27 mouse cellular contexts compared by ENCODE assay signal in genomic region chr13:70832593-70833138, GRCm38 (mm10). TPM values are rescaled to one million over a fixed set of nuclear protein-coding genes. Genes with fewer than 3 reads are reported as not detected.
A peak's percentile ranks its signal among the peaks of the same experiment; 100 is the strongest.
DNase-seq lines count a peak whose midpoint lies in the region; ATAC-seq and TF ChIP-seq lines count a peak whose summit lies in the region.
"Had no signal": no experiment of that assay in that cellular context is flagged by ENCODE, and none has a peak within 500 bp of the region (broad histone marks: within the 10 kb centered on the region; RNA-seq: fewer than 3 reads in every experiment).

No protein-coding gene starts in this region.

- no peak for TF ChIP-seq RAD21 in CH12.LX (IDR thresholded peaks at IDR 0.05; ENCODE audit: low read depth, low read length)

- peak; percentile 34; the same call in 1 of the 2 replicates for ATAC-seq in limb, embryonic 14.5 days (ENCODE audit: low FRiP score, low read depth)
- ATAC-seq in neural tube, embryonic 14.5 days (ENCODE audit: low read depth): peak; percentile 79
- ATAC-seq: CD4-positive, CD25-positive, alpha-beta regulatory T cell, adult 4 months; forebrain, embryonic 14.5 days; forebrain, embryonic 16.5 days had no signal

- in situ Hi-C loops in CH12.LX (cut with MboI; ENCODE audit: low pct_ligation_motif_present, low pct_unique_long_range_greater_than_20kb, low sequenced_read_pairs): no loop called here

- H3K4me3 ChIP-seq in limb, embryonic 14.5 days (replicated peaks; ENCODE audit: low read length): no peak overlapping the region
- H3K4me3 ChIP-seq in limb, embryonic 10.5 days: no peak overlapping the region
- H3K4me3 ChIP-seq in CH12.LX (replicated peaks in 1 of 3; ENCODE audit: low read depth in 2 of 3, low read length in 2 of 3, poor library complexity in 1 of 3): no peak overlapping the region
- H3K4me3 ChIP-seq in neural tube, embryonic 14.5 days (ENCODE audit: low read depth, low read length): no peak overlapping the region
- H3K4me3 ChIP-seq: embryonic facial prominence, embryonic 13.5 days; embryonic facial prominence, embryonic 15.5 days; erythroblast, embryonic 14.5 days; forebrain, embryonic 10.5 days; forebrain, embryonic 12.5 days had no signal

- H3K79me2 ChIP-seq in CH12.LX (replicated peaks; ENCODE audit: control insufficient read depth, extremely low read depth, insufficient read depth, poor library complexity, severe bottlenecking): no peaks in the 10 kb centered on the region

- TF ChIP-seq POLR2A in limb, embryonic 14.5 days (IDR thresholded peaks at IDR 0.05; ENCODE audit: borderline replicate concordance, extremely low read depth, insufficient read depth, insufficient read length): no peak
- TF ChIP-seq POLR2A in CH12.LX (IDR thresholded peaks at IDR 0.05; ENCODE audit: low read depth, low read length): no peak

- H3K4me2 ChIP-seq in limb, embryonic 14.5 days (replicated peaks; ENCODE audit: low read depth, low read length, severe bottlenecking): no peak overlapping the region
- H3K4me2 ChIP-seq in CH12.LX (ENCODE audit: insufficient read depth, low read depth, poor library complexity, severe bottlenecking): no peak overlapping the region
- no peak overlapping the region for H3K4me2 ChIP-seq in neural tube, embryonic 14.5 days (ENCODE audit: low read depth, low read length)
- H3K4me2 ChIP-seq: embryonic facial prominence, embryonic 13.5 days; embryonic facial prominence, embryonic 15.5 days; forebrain, embryonic 12.5 days had no signal

- DNase-seq in limb, embryonic 14.5 days (ENCODE audit: low spot score): no peak
- DNase-seq in limb, embryonic 10.5 days (ENCODE audit: low spot score): no peak
- peak; percentile 23 for DNase-seq in CH12.LX (ENCODE audit: extremely low read depth)
- no peak for DNase-seq in spleen, postnatal 14 days (ENCODE audit: low spot score in 2 of 2)
- no peak for DNase-seq in heart, postnatal 10 days
- DNase-seq: adrenal gland, adult 2 months; adrenal gland, postnatal 10 days; adrenal gland, postnatal 25 days; B cell, adult 2 months; cerebellum, adult 11 months; cerebellum, adult 18-20 months; cerebellum, adult 8-10 months; cerebellum, adult 9-11 months; cerebellum, postnatal 14 days; cerebellum, postnatal 36 days; embryo, embryonic 11 days had no signal

- H3K4me1 ChIP-seq in limb, embryonic 14.5 days (ENCODE audit: control insufficient read depth, insufficient read depth, low read length): no peaks in the 10 kb centered on the region
- H3K4me1 ChIP-seq in limb, embryonic 10.5 days: peaks cover 4% of the 10 kb centered on the region; the same call in 1 of the 2 replicates
- peaks cover 3 to 15% of the 10 kb centered on the region in 2 experiments; a peak in 2 of 4 replicates for H3K4me1 ChIP-seq in CH12.LX (ENCODE audit: control insufficient read depth in 1 of 2, insufficient read depth in 2 of 2)
- H3K4me1 ChIP-seq in neural tube, embryonic 14.5 days (ENCODE audit: control insufficient read depth, insufficient read depth, low read length): 0 out of 2 replicates have a peak, but pooled peaks cover 3% of the 10 kb centered on the region
- H3K4me1 ChIP-seq: embryonic facial prominence, embryonic 15.5 days; forebrain, embryonic 10.5 days; forebrain, embryonic 12.5 days had no signal

- H3K9ac ChIP-seq in limb, embryonic 14.5 days (ENCODE audit: low read depth, low read length, severe bottlenecking): no peak overlapping the region
- no peak overlapping the region for H3K9ac ChIP-seq in CH12.LX (ENCODE audit: insufficient read depth, low read depth)
- no peak overlapping the region for H3K9ac ChIP-seq in neural tube, embryonic 14.5 days (replicated peaks; ENCODE audit: low read depth, low read length)
- H3K9ac ChIP-seq: embryonic facial prominence, embryonic 13.5 days; embryonic facial prominence, embryonic 15.5 days; forebrain, embryonic 12.5 days had no signal

- no peak overlapping the region for H3K27ac ChIP-seq in limb, embryonic 14.5 days (replicated peaks; ENCODE audit: low read depth, low read length)
- H3K27ac ChIP-seq in limb, embryonic 10.5 days: no peak overlapping the region
- H3K27ac ChIP-seq in CH12.LX (ENCODE audit: insufficient read depth, low read depth): no peak overlapping the region
- no peak overlapping the region for H3K27ac ChIP-seq in neural tube, embryonic 14.5 days (ENCODE audit: low read depth, low read length)
- H3K27ac ChIP-seq: embryonic facial prominence, embryonic 13.5 days; embryonic facial prominence, embryonic 15.5 days; forebrain, embryonic 10.5 days; forebrain, embryonic 12.5 days had no signal

- H3K36me3 ChIP-seq in limb, embryonic 14.5 days (ENCODE audit: control insufficient read depth, insufficient read depth, low read length): no peaks in the 10 kb centered on the region
- no peaks in the 10 kb centered on the region for H3K36me3 ChIP-seq in limb, embryonic 10.5 days
- H3K36me3 ChIP-seq in CH12.LX (replicated peaks in 1 of 2; ENCODE audit: control insufficient read depth in 1 of 2, insufficient read depth in 1 of 2, low read length in 1 of 2): no peaks in the 10 kb centered on the region
- no peaks in the 10 kb centered on the region for H3K36me3 ChIP-seq in neural tube, embryonic 14.5 days (ENCODE audit: control insufficient read depth, insufficient read depth, low read length)
- H3K36me3 ChIP-seq: embryonic facial prominence, embryonic 13.5 days; embryonic facial prominence, embryonic 15.5 days; forebrain, embryonic 10.5 days; forebrain, embryonic 12.5 days had no signal

- 88% methylated on average over 6 of the region's 6 CpGs for WGBS in limb, embryonic 14.5 days
- WGBS in limb, embryonic 10.5 days: 90% methylated on average over 6 of the region's 6 CpGs
- WGBS in neural tube, embryonic 14.5 days: 66% methylated on average over 6 of the region's 6 CpGs

- no peak for TF ChIP-seq CTCF in CH12.LX (conservative IDR thresholded peaks at IDR 0.05 in 1 of 2, IDR thresholded peaks at IDR 0.05 in 1 of 2; ENCODE audit: low read depth in 2 of 2, low read length in 2 of 2)

- no peak for TF ChIP-seq EP300 in CH12.LX (IDR thresholded peaks at IDR 0.05; ENCODE audit: low read length)

- no peaks in the 10 kb centered on the region for H3K9me3 ChIP-seq in limb, embryonic 14.5 days (ENCODE audit: control insufficient read depth, low read length)
- H3K9me3 ChIP-seq in limb, embryonic 10.5 days (replicated peaks): no peaks in the 10 kb centered on the region
- H3K9me3 ChIP-seq in CH12.LX (replicated peaks; ENCODE audit: low read length): no peaks in the 10 kb centered on the region
- no peaks in the 10 kb centered on the region for H3K9me3 ChIP-seq in neural tube, embryonic 14.5 days (ENCODE audit: control insufficient read depth, low read length)
- H3K9me3 ChIP-seq: embryonic facial prominence, embryonic 13.5 days; embryonic facial prominence, embryonic 15.5 days; forebrain, embryonic 10.5 days; forebrain, embryonic 12.5 days had no signal

- H3K27me3 ChIP-seq in limb, embryonic 14.5 days (ENCODE audit: control insufficient read depth, insufficient read depth, low read length): no peaks in the 10 kb centered on the region
- no peaks in the 10 kb centered on the region for H3K27me3 ChIP-seq in limb, embryonic 10.5 days (ENCODE audit: low read depth, poor library complexity, severe bottlenecking)
- H3K27me3 ChIP-seq in CH12.LX (replicated peaks): no peaks in the 10 kb centered on the region
- no peaks in the 10 kb centered on the region for H3K27me3 ChIP-seq in neural tube, embryonic 14.5 days (ENCODE audit: control insufficient read depth, insufficient read depth, low read length)
- H3K27me3 ChIP-seq: embryonic facial prominence, embryonic 15.5 days; forebrain, embryonic 12.5 days had no signal

- intact Hi-C loops in heart, postnatal 10 days (cut with DNase I): no loop called here

- dilution Hi-C loops in CH12.LX (cut with MboI; ENCODE audit: extremely low pct_ligation_motif_present, extremely low pct_unique_long_range_greater_than_20kb, low sequenced_read_pairs): no loop called here

TF ChIP-seq in CH12.LX, 34 proteins besides CTCF, POLR2A, EP300 and RAD21:
- TF ChIP-seq USF1 (IDR thresholded peaks at IDR 0.05; ENCODE audit: low read depth, low read length): no peak
- no peak for TF ChIP-seq RCOR1 (conservative IDR thresholded peaks at IDR 0.05; ENCODE audit: low read depth, low read length)

RNA-seq across cellular contexts. Expression of gene Adamts16, which starts 8.9 kb away (rescaled TPM):
- polyA plus RNA-seq in limb, embryonic 14.5 days (2012; rRNA removed): 4.7 and 5.2 TPM in 2 replicates
- polyA plus RNA-seq in limb, embryonic 14.5 days (2014; fragmentation: Nextera tagmentation; extraction: Ambion mirVana): 1.8 and 3.1 TPM in 2 replicates
- 1.5 and 1.9 TPM in 2 replicates for polyA plus RNA-seq in limb, embryonic 10.5 days (2016; fragmentation: Nextera tagmentation; extraction: Ambion mirVana)
- total RNA-seq in CH12.LX (2012; rRNA removed) (not detected in 2 replicates), CH12.LX (2014; rRNA removed) (not detected in 2 replicates)
- polyA plus RNA-seq in CH12.LX (2012; ENCODE audit: insufficient read length, low read depth): not detected in 2 replicates
- polyA plus RNA-seq in neural tube, embryonic 14.5 days (2014; fragmentation: Nextera tagmentation; extraction: Ambion mirVana): 8.0 and 8.4 TPM in 2 replicates
- total RNA-seq in heart, postnatal 10 days (2021): under 1 TPM; 0.55 to 0.60 TPM
- total RNA-seq: common myeloid progenitor, adult 5-6 weeks; MEL had no signal
- polyA plus RNA-seq: CD4-positive, CD25-positive, alpha-beta regulatory T cell, adult 4 months; erythroblast, embryonic 14.5 days had no signal
